Mouse (Mus musculus) olfactory bulb, adult 2 months (tissue): ENCODE measurements at regions not wholly inside any gene's neighbourhood (a gene's known extent, or its start where the extent isn't known, plus 50 kb on each side); places are given as distances from the start of the nearest gene placed in this dataset.

ENCODE experiments used
- H3K27ac ChIP-seq: fragments of 200-500 bp; 2 replicates; pipeline ENCODE4 v1.5.1; 2012; ENCODE audit warnings: low read depth, low read length; ENCODE audit not compliant: insufficient read depth
- H3K4me1 ChIP-seq: fragments of 200-500 bp; 2 replicates; pipeline ENCODE4 v1.6.1; 2012; ENCODE audit warnings: low read length; ENCODE audit not compliant: control insufficient read depth, insufficient read depth
- H3K4me3 ChIP-seq: fragments of 200-500 bp; 2 replicates; pipeline ENCODE4 v1.5.1; 2012; ENCODE audit warnings: mild to moderate bottlenecking, low read depth, low read length, moderate library complexity; ENCODE audit not compliant: insufficient read depth
- CTCF ChIP-seq: fragments of 200-500 bp; IDR thresholded peaks from 2 replicates; pipeline ENCODE4 v1.5.1; 2012; ENCODE audit warnings: low read depth, mild to moderate bottlenecking, low read length, moderate library complexity; ENCODE audit not compliant: insufficient read depth
- POLR2A ChIP-seq: fragments of 200-500 bp; IDR thresholded peaks from 2 replicates; pipeline ENCODE4 v1.6.1; 2012; ENCODE audit warnings: mild to moderate bottlenecking, low read depth, low read length, moderate library complexity; ENCODE audit not compliant: insufficient read depth
- whole genome bisulfite sequencing: fragments of 180-500 bp; shearing (Covaris S2); methylation state at CpG from one replicate; pipeline ENCODE4 v1.1.7; 2018; 5-methylcytosine and 5-hydroxymethylcytosine counted together

DNA sequence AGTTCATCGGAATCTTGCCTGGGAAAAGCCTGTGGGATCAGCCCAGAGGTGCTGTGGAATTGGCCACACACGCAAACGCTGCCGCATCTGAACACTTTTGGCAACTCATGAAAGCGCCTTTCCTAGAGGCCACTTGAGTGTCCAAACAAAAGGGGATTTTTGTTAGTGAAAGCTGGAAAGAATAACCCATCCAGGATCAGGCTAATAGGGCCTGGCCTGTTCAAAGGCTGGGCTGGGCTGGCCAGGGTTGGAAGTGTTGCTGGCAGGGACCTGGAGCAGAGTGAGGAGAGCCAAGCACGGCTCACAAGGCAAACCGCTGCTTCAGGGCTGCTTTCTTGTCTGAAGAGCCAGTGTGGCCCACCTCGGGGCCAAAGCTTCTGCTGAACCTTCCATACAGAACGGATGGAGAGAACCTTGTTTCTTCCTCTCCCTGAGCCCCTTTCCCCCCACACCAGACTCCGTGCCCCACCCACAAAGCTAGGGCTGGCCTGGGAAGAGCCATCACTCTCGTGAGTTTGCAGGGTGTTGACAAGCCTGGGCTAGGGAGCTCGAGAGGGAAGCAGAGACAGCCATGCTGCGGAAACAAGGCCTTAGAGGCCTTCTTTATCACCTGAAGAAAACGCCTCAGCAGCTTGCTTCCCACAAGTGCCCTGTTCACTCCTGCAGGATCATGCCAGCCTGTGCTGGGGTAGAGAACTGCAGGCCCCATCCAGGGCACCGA, 459.5 kb downstream of the Ccdc171 start:
- 0 out of 2 replicates have a peak, but pooled peaks cover 3% of the 10 kb centered on the region for H3K4me1 ChIP-seq
- TF ChIP-seq POLR2A (no peak), CTCF (no peak)
- H3K27ac ChIP-seq: no peak overlapping the region
- WGBS: 57% methylated on average over 15 of the region's 15 CpGs
- H3K4me3 ChIP-seq: no peak overlapping the region

DNA sequence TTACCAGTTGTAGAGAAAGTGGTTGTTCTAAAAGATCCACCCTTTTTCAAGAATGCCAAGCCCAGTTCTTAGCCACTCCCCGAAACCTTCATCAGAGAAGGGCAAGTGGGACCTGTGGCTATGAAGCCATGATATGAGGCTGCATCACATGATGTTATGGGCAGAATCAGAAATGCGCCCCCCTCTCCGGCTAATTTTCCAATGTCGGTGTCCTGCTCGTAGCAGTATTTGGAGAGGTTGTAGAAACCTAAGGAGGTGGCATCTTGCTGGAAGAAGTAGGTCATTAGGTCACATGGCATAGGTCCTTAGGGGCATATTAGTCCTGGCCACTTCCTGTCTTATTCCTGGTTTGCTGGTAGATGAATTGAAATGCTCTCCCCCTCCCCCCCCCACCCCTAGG, 460.1 kb downstream of the Ccdc171 start:
- Histone ChIP-seq H3K4me3 (no peak overlapping the region), H3K4me1 (peaks cover 4% of the 10 kb centered on the region; the same call in 1 of the 2 replicates), H3K27ac (no peak overlapping the region)
- WGBS: 94% methylated on average over 5 of the region's 5 CpGs
- no peak for TF ChIP-seq POLR2A
- no peak for TF ChIP-seq CTCF

DNA sequence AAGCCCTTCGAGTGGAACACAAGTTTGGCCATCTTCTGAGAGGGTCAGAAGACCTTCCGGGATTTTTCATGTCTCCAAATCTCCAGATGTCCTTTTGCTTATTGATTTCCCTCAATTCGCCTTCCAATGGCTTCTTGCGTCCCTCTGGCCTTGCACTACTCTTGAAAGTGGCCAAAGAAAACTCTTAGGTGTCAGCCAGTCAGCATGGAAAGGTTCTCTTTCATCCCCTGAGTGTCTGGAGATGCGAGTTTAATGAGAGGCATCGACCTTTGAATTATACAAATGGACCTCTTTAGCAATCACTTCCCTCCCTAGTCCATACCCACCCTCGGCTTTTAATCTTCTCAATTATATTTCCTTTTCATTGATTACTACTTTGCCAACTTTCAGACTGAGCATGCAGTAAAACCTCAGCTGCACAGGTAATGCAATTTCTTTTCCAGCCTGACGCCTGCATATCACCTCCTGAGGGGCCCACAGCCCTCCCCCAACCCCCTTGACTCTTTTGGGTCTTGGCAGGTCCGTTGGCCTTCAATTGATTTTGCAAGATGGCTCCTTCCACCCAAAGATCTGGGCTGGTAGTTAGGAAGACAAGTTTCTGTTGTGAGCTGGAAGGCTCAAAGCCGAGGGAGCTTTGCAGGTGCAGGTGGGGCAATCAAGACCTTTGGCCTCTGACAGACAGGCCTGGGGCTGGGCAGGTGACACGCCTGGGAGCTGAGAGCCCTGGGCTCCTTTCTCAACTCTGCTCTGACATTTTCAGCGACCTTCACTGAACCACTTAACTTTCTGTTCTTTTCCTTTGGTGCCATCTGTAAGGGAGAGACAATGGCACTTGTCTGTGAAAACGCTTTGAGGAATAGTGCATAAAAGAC, 461.8 kb downstream of the Ccdc171 start:
- 87% methylated on average over 13 of the region's 13 CpGs for WGBS
- Histone ChIP-seq H3K4me3 (no peak overlapping the region), H3K4me1 (peaks cover 5% of the 10 kb centered on the region; the same call in 1 of the 2 replicates), H3K27ac (no peak overlapping the region)
- TF ChIP-seq POLR2A (no peak), CTCF (no peak)

DNA sequence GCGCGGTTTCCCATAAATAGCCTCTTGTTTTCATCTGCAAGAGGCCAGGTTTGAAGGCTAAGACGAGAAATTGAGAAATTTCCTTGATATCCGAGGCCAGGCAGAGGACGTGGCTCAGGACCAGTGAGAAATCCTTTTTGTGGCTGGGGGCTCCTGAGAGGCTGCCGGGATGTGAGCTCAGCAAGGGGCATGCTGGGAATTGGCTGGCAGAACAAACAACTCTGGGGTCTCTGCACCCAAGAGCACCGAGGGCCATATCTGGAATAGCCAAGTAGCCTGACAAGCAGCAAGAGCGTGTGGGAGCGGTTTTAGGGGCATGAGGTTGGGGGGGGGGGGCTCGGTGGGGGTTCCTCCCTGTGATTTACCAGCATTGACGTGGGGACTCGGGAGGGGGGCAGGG, 462.5 kb downstream of the Ccdc171 start:
- peaks cover 5% of the 10 kb centered on the region; the same call in 1 of the 2 replicates for H3K4me1 ChIP-seq
- TF ChIP-seq CTCF (no peak), POLR2A (no peak)
- no peak overlapping the region for H3K27ac ChIP-seq
- H3K4me3 ChIP-seq: no peak overlapping the region
- 55% methylated on average over 12 of the region's 12 CpGs for WGBS

DNA sequence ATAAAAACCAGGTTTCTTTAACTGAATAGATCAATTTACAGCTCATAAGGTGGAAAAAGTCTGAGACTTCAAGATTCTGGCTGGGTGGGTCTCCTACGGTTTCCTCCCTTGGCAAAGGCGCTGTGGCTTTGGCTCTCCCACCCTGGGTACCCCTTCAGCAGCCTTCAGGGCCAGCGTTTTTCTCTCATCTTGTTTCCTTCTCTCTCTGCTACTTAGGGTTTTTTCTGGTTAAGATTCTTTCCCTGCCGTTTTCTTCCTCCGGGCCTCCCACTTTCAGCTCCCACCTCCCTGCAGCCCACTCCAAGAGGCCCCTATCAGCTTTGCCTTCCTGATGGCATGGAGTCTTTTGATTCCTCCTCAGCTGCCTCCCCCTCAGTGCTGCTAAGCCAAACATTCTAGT, 463.0 kb downstream of the Ccdc171 start:
- no peak overlapping the region for H3K4me3 ChIP-seq
- peaks cover 5% of the 10 kb centered on the region; the same call in 1 of the 2 replicates for H3K4me1 ChIP-seq
- WGBS: 49% methylated on average over 5 of the region's 5 CpGs
- TF ChIP-seq POLR2A (no peak), CTCF (no peak)
- H3K27ac ChIP-seq: no peak overlapping the region

DNA sequence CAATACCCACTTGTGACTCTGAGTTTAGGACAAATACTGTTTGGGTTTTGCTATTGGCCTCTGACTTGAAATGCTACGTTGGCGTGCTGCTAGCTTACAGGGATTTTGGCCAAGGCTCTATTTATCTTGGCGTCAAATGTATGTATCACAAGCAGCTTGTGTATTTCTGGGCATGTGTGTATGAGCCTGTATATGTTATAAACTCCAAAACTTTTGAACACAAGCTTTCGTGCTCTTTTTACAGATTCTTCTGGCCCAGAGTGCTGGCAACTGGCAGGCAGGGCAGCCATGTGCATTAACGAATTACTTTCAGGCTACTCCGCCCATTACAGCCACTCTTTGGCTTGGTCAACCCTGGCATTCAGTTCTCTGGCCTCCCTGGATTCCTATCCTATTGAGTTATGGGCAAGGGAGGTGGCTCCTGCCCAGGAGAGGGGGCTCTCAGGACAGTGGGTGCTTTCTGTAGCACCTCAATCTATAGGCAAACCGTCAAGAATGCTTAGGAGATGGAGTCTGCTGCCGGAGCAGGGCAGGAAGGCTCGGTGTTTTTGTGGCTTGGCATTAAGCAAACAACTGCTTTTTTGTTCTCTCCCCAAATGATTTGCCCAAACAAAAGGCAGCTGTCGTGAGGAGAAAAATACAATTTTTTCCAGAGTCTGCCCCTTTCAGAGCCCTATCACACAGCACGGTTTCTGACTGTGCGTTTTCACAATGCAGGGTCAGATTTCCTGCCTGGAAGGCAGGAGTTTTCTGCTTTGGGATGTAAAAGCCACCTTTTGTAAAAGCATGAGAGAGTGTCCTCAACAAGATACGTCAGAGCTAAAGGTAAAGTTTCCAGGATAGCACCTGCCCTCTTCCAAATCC, 465.0 kb downstream of the Ccdc171 start:
- no peak overlapping the region for H3K4me3 ChIP-seq
- 62% methylated on average over 13 of the region's 13 CpGs for WGBS
- TF ChIP-seq CTCF (no peak), POLR2A (no peak)

DNA sequence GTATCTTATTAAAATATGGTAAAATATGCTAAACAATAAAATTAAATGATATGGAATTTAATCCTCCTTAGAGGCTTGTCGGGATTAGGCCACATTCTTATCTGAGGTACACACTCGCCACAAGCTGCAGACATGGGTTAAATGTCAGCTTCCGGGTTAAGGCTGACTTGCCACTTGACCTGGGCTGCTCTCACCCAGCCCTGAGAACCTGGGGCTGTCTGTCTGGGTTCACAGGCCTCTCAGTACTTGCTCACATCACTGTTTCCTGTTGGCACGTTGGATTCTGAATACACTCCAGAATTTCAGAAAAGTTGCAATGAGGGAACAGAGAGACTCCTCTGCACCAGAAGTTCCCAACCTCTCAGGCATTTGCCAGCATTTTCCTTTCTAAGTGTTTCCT, 465.9 kb downstream of the Ccdc171 start:
- Histone ChIP-seq H3K4me3 (no peak overlapping the region), H3K27ac (no peak overlapping the region), H3K4me1 (peaks cover 2% of the 10 kb centered on the region; the same call in 1 of the 2 replicates)
- no peak for TF ChIP-seq POLR2A
- no peak for TF ChIP-seq CTCF
- 69% methylated on average over 4 of the region's 4 CpGs for WGBS

More for the DNA sequence above, 465.0 kb downstream of the Ccdc171 start:
- Histone ChIP-seq H3K27ac (no peak overlapping the region), H3K4me1 (peaks cover 2% of the 10 kb centered on the region; the same call in 1 of the 2 replicates)

DNA sequence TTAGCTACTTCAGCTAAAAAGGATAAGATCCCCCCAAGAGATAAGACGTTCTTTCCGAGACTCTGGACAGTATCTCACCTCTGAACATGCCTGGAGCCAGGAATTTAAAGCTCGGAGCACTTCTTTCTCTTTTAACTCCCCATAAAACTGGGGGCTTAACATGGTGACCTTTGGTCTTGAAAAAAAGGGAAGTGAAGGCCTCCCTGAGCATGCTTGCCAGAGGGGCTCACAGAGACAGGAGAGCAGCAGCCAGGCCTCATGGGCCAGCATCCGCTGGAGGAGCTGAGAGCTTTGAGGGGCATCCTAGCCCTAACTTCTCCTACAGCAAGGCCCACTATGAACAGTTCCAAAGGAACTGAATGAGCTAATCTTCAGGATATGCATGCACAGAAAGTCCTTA, 471.7 kb downstream of the Ccdc171 start:
- 93% methylated on average over 4 of the region's 4 CpGs for WGBS
- H3K27ac ChIP-seq: no peak overlapping the region
- no peak overlapping the region for H3K4me3 ChIP-seq
- H3K4me1 ChIP-seq: no peaks in the 10 kb centered on the region
- TF ChIP-seq POLR2A (no peak), CTCF (no peak)
